Mouse (Mus musculus) right cerebral cortex, adult 18-20 months (tissue): ENCODE measurements around the gene Sdk2.

Source experiments
- DNase-seq: peaks from one replicate; pipeline ENCODE4 v3.0.0; 2022; ENCODE audit warnings: mixed read lengths

Sdk2 gene

DNA sequence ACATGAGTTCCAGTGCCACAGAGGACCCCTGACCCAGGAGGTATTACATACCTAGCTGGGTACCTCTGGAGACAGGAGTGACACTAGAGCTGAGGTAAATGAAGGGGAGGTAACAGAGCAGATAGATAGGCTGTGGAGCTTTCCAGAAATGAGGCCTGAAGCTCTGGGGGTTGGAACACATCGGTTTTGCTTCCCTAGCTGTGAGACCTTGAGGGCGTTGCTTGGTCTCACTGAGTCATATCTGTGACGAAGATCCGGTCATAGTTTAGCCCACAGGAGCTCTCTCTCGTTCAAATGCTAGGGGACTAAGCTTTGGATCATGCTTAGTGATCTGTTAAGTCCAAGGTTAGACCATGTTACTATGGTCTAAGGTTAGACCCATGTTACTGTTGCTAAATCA is 308.0 kb downstream of the Sdk2 start:
- DNase-seq: no peak

DNA sequence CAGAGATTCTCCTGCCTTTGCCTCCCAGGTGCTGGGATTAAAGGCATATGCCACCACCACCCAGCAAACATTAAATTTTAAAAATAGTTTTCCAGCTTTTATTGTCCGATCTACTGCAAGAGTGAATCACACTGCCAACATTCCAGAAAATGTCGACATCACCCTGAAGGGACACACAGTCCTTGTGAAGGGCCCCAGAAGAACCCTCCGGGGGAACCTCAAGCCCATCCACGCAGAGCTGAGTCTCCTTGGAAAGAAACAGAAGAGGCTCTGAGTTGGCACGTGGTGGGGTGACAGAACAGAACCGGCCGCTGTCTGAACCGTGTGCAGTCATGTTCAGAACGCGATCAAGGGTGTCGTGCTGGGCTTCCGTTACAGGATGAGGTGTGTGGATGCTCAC is 310.3 kb downstream of the Sdk2 start:
- DNase-seq: no peak

DNA sequence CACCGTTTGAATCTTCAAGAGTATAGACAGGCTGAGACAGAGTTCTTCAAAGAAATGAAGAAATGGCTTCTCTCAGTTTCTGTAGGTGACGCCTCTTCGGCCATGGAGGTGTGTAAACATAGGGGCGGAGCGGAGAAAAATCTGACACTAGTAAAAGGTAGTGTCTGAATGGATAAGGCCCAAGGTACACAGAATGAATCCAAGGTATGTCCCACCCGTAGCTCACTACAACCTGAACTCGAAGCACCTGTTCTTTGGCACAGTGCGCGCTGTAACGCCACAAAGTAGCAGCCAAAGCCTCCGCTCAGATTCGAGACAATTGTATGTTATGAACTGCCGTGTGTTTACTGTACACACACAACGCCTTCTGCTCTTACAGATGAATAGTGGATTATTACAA is 311.0 kb downstream of the Sdk2 start:
- no peak for DNase-seq

DNA sequence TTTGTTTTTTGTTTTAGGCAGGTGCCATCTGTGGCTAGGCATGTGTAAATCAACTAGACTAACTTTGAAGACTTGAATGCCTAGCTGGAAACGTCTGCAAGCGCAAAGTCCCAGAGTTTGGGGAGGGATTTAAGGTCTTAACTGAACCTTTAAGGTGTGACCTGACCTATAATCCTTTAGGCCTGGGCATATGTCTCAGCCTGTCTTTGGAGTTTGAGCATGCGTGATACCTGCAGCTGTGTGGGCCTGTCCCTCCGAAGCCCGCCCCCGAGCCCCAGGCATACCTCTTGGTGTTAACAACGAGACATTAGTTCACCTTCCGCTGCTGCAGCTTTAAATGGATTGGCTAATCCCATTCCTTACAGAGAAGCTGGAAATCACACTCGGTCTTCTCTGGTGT is 312.0 kb downstream of the Sdk2 start:
- no peak for DNase-seq

DNA sequence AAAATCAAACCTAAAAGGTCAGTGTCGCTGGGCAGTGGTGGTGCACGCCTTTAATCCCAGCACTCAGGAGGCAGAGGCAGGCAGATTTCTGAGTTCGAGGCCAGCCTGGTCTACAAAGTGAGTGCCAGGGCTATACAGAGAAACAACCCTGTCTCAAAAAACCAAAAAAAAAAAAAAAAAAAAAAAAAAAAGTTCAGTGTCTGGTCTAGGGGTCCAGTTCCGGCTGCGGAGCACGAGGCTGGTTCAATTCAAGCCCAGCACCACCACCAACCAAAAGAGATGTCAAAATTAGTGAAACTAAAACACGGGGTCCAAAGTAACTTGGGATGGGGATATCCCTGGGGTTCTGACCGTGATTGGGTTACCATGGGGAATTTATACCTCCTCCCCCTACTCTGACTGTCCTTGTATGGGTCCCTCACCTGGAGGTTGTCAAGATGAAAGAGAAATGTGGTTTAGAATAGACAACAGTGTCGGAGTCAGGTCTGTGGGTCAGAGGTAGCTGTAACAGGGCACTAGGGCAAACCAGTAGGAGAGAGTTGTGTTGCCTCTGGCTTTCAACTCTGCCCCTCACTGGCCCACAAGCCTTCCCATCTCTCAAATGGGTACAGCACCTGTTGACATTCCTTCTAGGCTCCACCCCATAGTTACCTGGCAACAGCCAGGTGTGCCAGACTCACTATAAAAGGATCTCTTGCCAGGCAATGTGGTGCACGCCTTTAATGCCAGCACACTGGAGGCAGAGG is 314.0 kb downstream of the Sdk2 start:
- no peak for DNase-seq

DNA sequence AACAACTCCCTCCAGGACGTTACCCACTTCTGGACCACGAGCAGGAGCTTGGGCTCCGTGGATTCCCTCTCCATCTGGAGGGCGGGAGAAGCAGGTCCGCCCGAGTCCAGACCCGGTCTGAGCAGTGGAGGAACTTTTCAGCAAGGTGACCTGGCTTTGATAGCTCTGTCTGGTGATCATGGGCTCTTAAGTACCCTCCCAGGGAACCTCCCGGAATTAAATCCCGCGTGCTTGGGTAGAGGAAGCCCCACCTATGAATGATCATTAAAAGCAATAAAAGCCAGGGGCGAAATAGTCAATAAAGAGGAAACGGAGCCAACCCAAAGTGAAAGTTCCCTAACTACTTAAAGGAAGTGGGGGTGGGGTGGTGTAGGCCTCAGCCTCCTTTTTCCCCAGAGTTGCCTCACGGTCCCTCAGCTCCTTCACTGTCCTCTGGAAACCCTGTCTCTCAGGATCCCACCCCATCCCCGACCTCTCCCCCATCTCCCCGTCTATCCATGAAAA is 314.6 kb downstream of the Sdk2 start:
- no peak for DNase-seq

DNA sequence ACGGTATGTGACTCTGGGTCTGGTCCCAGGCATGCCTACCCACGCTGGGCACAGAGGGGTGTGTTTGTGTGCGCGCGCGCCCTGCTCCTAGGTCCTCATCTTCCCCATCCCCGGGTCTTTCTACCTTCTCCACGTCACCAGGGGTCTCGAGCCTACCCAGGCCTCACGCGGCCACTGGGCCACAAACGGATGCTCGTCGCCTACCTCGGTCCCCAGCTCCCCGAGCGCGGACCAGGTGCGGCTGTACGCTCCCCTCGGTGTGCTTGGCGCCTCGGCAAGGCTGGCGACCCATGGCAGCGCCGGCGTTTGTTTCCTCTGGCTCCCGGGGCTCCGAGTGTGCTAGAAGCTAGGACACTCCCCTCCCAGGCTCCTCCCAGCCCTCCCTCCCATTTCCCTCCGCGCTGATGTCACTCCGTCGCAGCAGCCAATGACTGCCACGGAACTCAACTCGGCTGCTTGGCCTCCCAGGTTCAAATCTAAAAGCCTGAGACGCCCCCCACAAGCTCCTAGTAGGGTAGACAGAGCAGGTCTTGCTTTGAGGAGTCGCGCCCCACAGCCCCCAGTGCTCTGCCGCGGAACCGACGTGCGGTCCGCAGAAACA is 315.3 kb downstream of the Sdk2 start, which contains the start of gene Cdc42ep4:
Gene Cdc42ep4, minus strand, starts transcription at position 398 of the 601 bp plus-strand sequence.
- peak; percentile 73 for DNase-seq

DNA sequence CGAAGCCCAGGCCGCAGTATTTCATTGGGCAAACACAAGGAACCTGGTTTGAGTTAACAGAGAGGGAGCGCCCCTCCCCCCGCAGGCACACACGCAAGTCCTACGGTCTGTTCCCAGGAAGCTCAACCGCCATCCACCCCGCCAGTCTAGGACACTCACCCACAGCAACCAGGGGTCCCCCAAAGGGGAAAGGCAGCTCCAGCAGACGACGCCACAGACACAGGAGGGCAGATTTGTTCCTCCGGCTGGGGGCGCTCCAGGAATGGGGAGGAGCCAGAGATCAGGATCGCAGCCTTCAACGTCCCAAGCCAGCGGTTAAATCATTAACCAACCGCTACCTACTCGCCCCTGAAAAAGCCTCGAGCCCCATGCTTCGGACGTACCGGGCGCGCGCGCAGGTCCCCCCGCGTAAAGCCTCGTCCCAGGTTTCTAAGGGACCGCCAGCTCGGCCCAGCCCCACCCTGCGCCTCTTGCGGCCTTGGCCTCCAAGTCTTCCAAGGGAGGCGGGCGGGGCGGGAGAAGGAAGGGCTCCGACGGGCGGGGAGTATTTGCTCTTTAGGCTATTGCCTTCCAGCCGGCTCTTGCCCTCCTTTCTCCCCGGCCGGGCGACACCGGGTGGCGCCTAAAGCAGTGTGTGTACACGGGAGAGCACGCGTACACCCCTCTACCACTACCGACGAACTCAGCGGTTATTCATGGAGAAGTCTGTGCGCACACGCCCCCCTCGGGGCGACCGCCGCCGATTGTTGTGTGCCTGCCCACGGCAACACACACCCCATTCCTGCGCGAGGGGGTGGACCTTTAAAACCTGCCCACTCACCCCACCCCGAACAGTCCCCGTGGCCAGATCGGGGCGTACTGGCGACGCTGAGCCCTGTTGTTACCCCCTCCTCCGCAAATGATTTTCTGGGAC is 316.0 kb downstream of the Sdk2 start:
- peak; percentile 31 for DNase-seq

DNA sequence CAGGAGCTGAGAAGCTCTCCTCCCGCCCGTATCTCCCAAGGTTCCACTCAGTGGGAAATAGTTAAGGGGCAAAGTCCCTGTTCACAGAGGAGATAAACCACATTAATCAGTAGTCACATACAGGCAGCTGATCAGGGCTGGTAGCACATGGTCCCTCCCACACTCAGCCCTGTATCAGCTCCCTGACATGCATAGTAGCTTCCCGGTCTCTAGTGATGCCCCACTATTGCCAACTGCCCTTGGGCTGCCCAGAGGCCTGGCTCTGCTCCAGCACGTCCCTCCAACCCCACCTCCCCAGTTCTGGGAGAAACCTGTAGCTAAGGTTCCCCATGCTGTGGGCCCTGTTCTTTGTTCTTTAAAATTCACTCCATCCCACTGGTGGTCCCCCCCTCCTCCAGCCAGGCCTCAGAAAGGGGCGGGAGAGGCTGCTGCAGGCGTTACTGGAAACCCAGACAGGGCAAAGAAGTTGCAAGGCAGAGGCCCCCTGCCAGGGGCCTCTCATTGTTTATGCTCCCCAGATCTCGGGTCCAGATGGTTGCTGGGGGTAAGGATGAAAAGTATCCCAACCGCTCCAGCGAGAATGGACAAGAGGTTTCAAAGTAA is 317.0 kb downstream of the Sdk2 start:
- DNase-seq: no peak

DNA sequence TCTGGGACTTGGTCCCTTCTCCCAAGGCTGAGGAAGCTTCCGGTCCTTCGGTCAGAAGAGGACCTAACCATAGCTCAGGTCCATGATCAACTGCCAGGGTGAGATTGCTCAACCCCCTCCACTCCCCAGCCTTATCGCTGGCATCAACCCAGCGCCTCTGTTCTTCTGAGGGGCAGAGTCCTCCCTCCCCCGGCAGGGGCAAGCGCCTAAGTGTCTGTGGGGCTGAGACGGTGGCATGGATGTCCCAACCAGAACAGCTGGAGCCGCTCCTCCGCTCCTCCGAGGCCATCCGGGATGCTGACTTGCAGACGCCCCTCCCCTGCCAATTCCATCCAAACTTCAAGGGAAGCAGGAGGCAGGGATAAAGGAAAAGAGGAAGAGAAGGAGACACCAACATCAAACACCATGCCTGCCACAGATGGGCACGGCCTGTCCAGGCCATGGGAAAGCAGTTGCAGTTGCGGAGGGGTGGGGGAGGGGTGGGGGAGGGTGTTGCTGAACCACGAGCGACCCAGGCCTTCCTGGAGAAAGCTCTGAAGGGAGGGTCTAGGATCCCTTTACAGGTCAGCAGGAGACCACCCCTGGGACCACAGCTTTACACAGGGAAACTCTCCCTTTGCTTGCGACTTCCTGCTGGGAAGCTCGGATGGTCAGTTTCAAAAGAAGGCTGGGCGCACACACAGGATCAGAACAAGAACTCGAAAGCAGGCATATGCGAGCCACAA is 317.9 kb downstream of the Sdk2 start:
- no peak for DNase-seq

DNA sequence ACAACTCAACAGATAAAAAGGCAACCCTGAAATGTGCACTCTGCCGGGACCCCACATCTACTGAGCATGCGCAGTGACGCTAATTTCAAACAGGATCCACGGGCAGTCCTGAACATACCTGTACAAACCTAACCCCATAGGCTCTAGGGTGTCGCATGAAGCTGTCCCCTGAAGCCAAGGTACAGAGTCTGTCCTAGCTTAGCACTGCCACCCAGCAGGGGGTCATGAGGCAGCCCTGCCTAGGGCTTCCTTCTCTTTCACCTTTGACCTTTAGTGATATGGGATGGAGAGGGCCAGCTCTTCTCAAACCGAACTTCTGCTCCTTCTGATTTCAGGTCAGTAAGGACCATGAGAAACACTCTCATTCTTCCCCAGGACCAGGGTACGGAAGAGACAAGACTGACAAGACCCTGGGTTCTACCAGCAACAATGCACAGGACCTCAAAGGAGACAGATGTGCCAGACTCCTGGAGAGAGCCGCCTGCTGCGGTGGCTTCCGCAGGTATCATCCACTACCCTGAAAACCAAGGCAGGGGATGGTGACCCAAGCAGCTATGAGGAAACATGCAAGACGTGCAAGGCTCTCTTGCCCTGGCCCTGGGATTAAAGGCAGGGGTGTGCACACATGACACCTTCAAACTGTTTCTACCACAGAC is 319.0 kb downstream of the Sdk2 start:
- DNase-seq: no peak

DNA sequence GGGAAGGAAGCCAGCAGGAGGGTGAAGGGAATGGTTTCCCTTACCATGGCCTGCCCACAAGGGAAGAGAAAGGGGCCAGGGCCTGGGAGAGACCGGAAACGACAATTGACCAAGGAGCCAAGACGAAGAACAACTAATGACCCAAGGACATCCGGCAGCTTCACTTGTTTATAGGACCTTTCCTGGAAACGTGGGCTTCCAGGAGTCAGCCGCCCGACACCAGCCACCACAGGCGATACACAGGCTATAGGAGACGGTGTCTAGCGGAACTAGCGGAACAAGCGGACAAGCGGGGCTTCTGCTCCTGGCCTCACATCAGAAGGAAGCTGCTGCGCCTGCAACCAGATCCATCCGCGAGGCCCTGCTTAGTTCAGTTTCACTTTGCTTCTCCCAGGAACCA is 319.8 kb downstream of the Sdk2 start:
- no peak for DNase-seq

DNA sequence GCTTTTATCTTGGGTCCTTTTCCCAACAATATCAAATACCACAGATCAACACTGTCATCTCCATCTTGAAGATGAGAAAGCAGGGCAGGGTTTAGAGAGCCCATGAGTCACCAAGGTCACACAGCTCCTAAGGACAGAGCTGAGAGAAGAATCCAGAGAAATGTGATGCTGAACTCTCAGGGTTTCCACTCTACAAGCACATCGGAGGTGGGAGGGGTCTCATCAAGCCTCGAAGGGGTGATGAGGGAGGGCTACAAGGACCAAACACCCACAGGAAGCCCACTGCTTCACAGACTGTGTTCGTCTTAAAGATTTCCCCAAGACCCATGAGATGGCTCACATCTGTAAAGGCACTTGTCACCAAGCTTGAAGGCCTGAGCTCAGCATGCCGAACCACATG is 320.9 kb downstream of the Sdk2 start:
- no peak for DNase-seq

DNA sequence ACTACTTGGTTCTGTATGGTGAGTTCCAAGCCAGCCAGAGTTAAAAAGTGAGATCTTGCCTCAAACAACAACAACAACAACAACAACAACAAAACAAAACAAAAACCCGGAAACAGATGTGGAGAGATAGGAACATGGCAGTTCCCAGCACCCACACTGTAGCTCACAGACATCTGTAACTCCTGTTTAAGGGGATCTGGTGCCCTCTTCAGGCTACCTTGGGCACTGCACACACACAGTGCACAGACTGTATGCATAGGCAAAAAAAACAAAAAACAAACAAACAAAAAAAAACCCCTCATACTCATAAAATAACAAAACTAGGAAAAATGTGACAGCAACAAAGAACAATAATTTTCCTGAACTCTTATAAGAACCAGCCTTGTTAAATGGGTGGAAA is 323.8 kb downstream of the Sdk2 start:
- DNase-seq: no peak

DNA sequence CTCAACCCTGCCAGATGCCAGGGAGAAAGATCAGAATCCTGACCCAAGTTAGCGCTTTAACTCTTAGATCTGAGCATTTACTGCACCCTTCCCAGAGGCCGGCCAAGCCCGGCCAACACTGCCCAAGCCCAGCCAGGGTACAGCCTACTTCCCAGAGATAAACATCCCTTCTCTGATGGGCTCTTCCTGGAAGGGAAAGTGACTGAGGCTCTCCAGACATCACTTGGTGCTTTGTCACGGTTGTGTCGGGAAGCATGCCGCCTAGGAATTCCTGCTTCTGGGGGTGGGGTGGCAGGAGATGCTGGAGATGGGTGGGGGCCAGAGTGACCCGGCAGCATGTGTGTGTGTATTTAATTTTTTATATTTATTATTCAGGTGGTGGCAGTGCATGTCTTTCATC is 326.7 kb downstream of the Sdk2 start:
- DNase-seq: no peak

DNA sequence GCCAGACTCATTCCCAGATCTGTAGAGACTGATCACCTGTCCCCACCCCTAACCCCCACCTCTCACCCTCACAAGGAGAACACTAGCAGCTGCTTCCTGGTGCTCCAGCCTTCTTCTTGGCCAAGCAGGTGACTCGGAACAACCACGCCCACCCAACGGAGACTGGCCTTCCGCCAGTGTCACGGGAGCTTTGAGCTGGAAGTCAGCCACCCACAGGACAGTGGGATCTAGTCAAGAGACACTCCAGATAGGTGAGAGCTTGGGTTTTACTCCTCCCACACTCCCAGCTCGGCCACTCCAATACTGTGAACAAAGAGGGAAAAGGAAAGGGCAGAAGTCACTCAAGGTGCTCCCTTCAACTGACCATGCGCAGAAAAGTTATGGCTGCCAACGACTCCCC is 327.6 kb downstream of the Sdk2 start:
- DNase-seq: no peak

DNA sequence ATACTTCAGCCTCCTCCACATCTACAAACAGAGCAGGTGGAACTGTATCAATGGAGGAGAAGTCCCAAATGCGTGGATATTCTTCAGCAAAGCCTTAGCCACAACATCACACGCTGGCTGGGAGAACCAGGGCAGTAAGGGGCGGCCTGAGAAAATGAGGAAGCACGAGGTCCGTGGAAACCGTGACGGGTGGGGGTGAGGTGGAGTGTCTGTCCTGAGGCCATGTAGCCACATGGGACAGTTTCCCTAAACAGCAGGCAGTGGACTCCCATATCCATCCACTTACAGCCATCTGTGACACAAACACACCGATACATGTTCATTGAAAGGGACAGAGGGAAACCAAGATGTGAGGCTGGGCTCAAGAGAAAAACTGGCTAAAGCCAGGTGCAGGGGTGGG is 328.9 kb downstream of the Sdk2 start:
- no peak for DNase-seq

DNA sequence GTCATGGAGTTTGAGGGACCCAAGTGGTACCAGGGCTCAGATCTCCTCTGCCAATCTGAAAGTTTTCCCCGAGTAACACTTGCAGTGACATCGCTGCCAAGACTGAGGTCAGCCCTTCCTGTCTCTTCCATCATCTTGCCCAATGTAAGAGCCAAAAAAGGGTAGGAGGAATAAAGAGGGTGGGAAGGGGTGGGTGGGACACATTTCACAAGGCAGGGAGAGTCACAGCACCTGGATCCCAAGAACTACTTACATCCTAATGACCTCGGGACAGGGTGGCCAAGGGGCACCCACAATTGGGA is 329.3 kb downstream of the Sdk2 start:
- DNase-seq: no peak

DNA sequence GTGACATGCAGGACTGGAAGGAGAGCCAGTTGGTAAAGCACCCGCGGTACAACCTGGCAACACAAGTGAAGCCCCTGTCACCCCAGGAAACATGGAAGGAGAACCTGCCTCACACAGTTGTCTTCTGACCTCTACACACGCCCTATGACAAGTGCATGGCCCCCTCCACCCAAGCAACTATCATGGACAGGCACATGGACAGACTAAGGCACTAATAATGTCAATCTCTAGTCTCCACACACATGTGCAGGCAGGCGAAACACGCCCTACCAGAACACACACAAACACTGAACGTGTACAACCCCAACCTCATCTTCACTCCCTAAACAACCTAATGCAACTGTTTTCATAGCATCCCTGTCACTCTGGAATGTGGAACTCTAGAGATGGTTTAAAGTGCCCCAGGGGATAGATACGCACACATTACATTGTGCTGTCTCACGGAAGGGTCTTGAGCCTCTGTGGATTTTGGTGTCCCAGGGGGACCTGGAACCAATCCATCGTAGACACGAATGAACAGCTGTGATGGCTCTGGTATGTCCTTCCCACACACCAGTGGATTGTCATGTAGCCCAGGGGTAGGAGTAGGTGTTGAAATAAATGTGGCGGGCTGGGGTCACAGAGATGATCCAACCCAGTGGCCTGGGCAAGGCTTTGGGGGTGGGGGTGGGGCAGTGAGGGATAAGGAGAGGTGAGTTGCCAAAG is 329.8 kb downstream of the Sdk2 start:
- DNase-seq: no peak

DNA sequence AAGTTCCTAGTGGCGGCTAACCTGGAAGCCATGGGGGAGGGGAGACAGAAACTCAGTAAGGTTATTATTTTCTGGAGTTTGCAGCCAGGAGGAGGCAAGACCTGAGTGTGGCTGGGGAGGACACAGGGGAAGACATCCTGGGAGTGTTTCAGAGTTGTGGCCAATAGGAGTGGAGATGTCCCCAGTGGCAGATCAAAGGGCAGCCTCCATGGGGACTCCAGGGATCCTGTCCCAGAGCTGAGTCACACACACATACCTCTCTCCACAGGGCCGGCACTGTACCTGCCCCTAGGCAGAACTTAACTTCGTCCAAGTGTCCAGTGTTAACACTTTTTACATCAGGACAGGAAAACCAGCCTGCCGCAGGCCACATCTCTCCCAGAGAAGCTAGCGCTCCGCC is 331.7 kb downstream of the Sdk2 start:
- DNase-seq: no peak

DNA sequence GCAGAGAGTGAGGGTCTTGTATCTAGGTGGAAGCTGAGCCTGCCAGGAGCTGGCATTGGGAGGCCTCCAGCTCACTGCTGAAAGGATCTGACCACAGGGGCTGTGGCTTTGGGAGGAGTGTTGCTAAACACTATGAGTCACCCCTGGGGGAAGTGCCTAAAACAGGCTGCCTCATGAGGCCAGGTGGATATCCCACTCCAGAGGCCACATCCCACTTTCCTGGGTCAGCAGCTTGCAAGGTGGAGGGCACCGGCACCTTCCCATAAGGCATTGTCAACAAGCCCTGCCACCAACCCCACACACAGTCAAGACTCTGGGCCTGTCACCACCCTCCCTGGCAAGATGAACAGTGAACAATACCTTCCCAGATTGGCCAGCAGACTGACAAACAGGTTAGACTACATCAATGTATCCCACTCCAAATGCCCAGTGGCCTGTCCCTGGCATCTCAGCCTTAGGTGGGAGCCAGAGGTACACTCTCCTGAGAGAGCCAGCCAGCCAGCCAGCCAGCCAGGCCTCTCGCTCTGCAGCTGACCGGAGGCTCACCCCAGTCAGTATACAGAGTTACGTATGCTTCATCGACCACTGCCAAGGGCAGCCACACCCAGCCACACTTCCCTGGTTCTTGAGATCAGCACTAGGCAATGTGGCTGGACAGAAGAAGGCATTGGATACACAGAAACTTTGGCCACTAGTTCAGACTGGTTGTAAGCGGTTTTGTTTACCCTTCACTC is 333.0 kb downstream of the Sdk2 start:
- no peak for DNase-seq
